Mouse (Mus musculus) gastrocnemius, adult 18-20 months (tissue): ENCODE results near the gene Slc30a7. TPM values are rescaled to one million over a fixed set of nuclear protein-coding genes. Genes with fewer than 3 reads are reported as not detected.
"Not testable (repeated sequence)": the region's sequence is repeated elsewhere in the genome, so short reads cannot be mapped to it uniquely, and the experiment has no call there.

Experiments
- DNase-seq: peaks from one replicate; pipeline ENCODE4 v3.0.0; 2021; ENCODE audit warnings: low spot score
- total RNA-seq, 2 experiments: library from RNA; stranded (reverse); gene quantifications; 2 replicates each; pipeline ENCODE4 v1.2.3; 2021

The Slc30a7 gene
- total RNA-seq, 2 experiments from 2014 or later: 3.6 to 6.3 TPM

DNA sequence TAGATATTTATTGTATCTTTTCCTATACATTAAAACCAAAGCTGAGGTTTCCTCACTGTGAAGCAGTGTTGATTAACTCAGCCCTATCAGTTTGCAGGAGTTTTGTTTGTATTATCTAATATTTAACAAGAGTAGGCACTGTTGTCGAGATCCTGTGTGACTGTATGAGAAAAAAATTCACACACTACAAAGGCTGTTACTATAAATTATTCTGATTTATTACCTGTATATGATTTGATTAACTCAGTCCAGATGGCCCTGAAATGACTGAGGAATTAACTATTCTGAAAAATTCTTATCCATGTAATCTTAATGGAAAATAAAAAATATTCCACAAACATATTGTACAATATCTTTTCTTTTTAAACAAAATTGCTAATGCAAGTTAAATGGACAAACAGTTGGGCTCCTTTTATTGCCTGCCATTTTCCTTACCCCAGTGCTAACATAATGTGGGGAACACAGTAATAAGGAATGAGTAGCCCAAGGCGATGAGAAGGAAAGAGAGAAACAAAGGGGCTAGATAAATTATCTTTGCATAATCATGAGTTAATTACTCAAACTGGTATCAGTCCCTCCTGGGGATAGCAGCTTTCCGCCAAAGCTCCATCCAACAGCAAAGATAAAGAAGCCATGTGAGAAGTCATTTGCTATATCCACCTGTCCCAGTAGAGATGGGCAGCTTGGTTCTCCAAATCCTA lies 57.8 kb downstream of the Slc30a7 start:
- DNase-seq: no peak

DNA sequence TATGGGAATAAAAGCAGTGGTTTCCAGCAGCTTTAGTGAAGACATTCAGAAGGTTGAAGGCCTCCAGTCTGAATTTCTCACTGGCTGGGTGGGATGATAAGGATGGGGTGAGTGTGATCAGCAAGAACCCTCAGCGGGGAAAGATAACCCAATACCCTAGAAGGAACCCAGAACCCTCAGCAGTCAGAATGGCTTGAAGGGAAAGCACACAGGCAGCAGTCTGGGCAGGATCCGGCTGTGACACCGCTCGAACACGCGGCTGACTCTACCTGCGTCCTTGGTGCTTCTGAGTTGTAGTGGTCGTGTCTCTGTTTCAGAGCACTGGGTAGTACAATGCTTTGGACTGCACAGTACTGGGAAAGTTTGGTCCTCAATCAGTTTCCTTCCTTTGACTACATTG lies 60.9 kb downstream of the Slc30a7 start:
- DNase-seq: no peak

DNA sequence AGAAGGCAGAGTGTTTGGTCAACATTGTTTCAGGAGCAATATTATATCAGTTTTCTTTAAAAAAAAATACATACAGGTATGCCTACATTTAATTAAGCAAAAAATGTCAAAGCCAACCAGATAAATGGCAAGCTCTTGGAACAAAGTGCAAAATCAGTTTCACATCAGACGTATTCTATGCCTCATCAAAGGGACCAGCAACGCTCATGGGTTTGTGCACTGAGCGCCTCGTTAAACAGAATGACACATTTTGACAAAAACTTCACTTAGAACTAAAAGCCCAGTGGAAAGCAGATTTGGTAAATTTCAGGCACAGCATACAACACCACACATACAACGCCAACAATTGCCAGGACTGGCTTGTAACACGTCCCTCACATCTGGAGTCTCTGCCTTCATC lies 62.8 kb downstream of the Slc30a7 start:
- no peak for DNase-seq

DNA sequence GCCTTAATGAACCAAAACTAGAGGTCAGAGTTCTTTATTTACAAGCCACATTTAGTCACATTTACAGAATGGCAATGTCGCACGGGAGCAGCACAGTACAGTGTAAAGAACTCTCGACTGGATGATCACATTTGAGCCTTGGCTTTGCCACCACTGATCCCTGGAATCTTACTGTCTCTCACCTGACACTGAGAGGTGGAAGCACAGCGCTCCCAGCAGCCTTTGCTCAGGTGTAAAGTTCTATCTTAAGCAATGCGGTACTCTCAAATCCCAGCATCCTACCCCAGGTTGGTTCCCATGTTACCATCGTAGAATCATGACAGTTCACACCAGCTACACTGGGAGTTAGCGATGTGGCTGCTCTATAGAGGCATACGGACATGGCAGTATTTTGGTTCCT lies 65.7 kb downstream of the Slc30a7 start:
- DNase-seq: no peak

DNA sequence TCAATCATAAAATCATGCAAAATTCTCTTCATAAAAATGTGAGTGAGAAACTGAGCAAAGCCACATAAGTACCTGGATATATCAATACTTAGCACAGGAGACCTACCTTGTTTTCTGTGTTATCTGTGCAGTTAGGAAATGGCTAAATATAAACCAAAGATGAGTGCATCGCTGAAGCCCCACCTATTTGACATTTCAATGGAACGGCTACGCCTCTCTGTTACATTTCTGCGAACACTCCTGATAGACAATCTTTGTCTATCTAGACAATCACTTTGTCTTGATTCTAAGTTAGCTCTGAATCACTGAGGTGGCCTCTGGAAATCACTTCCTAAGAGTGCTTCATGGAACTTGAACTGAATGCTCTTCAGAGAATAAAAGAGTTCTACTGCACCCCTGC lies 66.7 kb downstream of the Slc30a7 start:
- no peak for DNase-seq

DNA sequence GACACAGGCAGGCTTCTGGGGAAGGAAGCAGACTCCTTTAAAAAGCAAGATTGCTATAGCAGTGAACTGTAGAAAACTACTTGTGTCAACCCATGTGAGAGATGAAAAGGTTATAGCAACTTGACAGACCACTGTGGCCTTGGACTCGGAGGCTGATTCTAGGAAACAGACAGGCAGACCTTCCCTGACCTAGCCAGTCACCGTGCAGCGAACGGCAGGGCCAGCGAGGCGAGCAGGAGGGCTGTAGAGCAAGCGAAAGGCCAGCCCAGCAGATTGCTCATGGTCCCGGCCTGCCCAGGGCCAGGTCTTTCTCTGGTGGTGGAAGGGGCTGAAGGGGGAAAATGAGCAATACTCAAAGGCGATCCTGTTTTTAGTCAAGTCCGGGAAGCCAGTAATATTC lies 69.4 kb downstream of the Slc30a7 start:
- no peak for DNase-seq

DNA sequence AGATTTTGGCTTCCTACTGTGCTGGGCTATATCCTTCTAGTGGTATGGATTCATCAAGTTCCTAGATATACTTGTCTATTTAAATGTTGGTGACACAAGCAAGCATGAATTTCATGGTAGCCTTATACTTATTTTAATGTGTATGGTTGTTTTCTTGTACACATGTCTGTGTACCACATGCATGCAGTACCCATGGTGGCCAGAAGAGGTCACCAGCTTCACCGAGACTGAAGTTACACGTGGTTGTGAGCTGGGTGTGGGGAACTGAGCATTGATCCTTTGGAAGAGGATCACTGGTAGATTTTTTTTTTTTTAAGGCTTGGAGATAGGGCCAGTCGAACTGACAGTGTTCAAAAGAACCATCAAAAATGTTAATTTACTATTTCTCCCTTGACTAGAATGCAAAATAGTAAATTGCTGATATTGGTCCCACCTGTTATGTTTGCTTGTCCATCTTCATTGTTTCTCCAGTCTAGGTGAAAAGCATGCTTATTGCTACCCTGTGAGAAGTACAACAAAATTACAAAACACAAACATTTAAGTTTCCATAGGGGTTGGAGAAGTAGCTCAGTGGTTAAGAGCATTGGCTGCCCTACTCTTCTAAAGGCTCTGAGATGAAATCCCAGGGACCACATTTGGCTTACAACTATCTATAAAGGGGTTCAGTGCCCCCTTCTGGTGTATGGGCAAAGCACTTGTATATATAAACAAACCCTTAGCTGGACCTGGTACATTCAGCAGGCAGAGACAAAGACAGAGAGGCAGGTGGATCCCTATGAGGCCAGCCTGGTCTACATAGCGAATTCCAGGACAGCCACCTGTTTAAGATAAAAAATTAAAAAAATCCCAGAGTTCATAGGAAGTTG lies 70.2 kb downstream of the Slc30a7 start:
- peak; percentile 55 for DNase-seq

DNA sequence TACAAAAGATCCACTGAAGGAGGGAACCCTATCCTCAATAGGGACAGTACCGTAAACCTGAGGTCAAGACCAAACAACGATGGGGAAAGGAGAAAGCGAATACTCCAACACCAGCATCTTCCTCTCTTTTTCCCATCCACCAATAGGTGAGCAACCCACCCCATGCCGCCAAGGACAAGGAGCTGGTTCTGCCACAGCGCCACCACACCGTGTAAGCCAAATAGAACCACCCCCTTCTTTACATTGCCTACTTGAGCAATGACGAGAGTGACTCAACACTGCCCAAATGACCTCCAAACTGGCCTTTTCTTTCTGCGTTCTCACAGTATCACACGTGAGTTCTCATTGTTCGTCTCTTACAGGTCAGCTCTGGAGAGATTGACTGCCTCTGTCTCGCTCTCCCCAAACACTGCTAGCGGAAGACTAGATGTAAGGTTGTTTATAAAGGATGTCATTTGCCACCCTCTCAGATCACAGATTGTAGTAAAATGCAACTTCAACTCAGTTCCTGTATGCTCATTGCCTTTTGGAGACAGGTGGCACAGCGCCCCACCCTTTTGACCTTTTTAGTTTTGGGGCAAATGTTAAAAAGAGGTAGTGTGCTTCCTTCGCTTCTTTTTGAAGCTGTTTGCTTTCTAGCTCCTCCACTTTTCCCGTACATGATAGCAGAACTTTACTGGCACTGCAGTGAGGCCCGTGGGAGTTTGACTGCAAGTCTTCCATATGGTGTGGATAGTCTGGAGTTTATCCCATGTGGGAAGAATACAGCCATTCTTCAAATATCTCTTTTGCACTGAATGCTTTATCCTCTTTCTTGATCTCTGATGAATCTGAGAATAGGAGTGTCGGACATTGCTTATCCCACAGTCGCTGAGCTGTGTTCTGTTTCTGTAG lies 73.7 kb downstream of the Slc30a7 start:
- DNase-seq: no peak

DNA sequence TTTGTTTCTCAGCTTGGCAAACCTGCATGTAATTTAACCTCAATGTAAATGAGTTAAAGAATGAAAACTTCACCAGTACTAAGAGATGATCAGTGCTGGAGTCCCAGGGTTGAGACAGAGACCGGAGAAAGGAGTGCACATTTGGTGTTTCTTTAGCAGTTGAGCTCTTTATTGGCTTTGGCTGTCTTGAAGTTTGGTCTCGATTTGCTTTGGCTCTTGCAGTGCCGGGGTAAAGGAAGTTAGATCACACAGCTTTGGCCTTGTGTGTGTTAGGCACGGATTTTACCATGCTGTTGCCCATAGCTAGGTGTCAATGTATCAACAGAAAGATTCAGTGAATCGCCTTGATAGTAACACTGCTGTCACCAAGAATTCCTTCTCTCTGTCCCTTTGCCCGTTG lies 75.5 kb downstream of the Slc30a7 start:
- no peak for DNase-seq

DNA sequence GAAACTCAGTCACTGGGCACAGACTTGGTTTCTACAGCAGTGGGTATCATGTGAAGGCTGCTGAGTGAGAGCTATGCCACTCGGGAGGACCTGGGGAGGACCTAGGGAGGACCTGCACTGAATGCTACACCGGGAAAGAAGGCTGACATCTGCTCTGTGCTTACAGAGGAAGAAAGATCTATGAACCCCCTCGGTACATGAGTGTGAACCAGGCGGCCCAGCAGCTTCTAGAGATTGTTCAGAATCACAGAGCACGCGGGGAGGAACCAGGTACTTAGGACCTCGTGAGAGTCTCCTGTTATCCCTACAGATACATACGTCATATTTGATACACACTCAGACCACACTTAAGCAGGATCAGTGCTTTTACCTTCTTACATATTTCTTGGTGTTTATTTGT lies 80.7 kb downstream of the Slc30a7 start:
- no peak for DNase-seq

DNA sequence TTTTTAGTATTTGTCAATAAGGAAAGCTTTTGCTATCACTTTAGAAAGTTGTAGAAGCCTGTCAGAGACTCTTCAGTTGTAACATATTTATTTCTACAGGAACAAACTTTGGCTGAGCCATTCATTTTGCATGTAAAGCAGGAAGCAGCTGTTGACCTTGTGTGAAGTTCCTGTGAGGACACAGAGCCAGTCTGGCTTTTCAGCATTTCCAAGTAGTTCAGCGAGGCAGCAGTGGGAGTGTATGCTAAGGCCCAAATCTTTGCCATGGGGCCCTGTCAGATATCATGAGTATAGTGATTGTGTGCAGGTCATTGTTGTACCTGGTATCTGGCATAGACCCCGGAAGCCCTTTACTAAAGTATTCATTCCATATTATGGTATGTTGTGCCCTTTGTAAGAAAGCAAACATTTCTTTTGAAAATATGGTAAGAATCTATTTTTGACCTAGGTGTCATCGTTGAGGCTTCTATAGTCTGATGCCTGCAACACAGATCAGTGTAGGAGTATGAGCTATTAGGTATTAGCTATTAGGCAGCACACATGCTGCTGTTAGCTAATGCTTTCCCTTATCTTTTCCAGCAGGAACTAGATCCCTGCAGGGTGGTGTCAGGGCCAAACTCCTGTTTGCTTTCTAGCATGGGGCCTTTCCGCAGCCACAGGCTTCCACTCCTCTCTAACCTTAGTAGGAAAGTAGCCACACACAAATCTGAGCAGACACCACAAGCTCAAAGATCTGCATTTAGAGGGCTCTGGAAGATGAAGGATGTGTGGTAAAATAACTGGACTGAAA lies 82.6 kb downstream of the Slc30a7 start:
- no peak for DNase-seq

DNA sequence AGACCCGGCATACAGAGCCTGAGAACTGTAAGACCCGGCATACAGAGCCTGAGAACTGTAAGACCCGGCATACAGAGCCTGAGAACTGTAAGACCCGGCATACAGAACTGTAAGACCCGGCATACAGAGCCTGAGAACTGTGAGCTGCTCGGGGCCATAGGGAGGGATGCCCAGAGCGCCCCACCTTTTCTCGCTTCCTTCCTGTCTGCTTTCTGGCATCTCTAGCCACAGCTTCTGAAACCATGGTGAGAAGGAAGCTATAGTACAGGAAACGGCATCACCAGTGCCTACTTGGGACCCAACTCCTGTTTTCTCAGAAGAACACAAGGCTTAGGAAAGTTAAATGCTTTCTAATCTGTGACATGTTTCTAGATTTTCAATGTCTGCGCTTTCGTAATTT lies 99.8 kb downstream of the Slc30a7 start:
- DNase-seq: not testable (repeated sequence)

DNA sequence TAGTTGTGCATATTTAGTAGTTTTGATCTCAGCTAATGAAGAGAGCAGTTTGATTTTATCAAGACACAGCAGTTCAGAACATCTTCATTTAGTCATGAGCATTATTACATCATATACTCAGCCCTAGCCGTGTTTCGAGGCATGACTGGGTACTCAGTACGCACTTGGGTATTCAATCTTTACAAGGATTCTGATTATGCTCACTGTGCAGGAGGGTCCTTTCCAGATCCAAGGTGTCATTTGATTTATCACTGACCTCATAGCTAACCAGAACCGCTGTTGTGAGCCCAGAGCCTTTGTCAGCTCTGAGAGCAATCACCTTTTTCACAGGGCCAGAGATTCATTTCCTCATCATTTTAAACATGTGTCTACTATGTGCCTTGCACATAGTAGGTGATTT lies 101.6 kb downstream of the Slc30a7 start:
- DNase-seq: no peak

DNA sequence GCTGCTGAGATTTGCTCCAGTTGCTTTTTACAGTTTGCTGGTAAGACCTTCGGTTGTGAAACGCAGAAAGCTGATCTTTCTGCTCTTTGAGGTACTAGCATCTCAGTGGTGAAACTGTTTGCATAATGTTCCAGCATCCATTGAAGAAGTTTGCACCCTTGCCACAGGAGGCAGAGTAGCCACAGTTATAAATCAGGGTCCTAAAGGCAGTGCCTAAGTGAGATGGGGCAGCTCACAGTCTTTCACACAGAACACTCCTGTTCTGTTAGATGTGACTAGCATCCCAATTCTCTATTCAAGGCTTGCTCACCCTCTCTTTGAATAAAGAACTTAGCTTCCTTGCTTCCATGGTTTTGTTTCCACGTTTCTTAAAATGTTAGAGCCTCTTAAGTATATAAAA lies 102.1 kb downstream of the Slc30a7 start:
- no peak for DNase-seq

DNA sequence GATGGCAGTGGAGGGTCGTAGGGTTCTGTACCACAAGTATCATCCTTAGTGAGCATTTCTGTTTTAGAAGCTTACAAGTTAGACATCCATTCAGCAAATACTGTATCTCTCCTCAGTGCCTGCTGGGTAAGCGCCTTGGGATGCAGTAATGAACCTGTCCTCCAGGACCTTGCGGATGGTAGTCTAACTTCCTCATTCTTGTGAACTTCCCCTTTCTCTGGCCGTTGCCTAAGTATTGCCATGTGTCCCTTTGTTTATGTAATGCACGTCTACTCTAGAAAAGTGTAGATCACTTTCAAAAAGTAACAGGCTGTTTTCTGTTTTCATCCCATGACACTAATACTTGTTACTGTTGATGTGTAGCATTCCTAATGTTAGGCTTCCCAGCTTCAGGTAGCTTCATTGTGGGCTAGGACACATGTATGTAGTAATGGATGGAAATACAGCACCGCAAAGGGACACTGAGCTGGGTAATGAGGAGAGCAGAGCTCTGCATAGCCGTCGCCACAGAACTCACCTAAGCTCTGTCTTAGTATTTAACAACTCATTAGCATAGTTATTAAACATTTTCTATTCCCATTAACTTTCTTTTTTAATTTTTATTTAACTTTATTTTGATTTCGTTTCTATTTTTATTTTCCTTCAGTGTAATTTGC lies 104.8 kb downstream of the Slc30a7 start:
- no peak for DNase-seq

DNA sequence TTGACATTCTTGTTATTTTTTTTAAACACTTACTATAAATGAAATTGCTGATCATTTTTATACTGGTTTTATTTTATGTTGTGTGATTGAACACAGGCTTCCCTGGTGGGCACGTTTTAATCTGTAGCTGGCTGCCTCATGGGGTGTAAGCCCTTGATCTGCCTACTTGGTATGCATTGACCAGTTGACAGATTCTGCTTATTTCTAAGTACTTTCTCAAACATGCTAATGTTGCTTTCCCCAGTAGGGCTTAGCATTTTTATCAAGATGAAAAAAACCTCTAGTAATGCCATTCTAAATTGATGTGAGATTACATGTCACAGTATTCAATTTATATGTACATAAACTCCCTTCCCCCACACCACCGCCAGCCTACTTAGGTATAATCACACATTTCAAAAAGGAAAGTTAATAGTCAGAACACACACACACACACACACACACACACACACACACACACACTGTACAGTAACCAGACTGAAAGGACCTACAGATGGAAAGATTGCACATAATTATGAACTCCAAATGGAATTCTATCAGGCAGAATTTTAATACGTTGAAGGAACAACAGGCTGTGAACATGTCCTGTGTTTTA lies 108.8 kb downstream of the Slc30a7 start:
- no peak for DNase-seq

DNA sequence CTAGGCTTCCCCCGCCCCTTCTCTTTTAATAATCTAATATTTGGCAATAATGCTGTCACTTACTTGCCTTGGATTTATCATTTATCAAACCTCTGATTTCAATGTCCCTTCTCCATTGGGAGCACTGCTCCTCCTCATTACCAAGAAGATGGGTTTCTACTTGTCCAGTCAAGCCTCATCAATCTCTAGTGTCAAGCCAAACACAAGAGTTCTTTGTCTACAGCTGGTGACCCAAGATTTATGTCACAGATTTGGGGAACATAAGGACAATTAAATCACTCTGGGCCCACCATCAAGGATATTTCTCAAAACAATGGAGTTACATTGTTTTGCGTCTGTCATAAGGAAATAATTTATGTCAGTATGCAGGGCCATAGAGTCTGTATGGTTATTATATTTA lies 114.0 kb downstream of the Slc30a7 start:
- no peak for DNase-seq

DNA sequence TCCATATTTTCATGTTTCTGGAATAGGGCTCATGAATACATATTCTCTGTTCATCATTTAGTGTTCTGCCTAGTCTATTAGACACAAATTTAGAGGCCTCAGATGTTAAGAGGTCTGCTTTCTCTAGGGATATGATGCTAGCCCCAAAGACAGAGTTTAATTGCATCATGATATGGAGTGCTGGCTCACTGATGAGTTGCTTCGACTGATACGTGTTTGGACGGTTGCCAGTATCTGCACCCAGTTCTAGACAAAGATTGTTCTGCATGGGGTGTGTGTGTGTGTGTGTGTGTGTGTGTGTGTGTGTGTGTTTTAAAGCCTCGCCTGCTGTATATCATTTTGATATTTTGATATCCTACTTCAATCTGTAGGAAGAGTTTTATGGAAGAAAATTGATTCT lies 114.9 kb downstream of the Slc30a7 start:
- no peak for DNase-seq
